Mouse (Mus musculus) right cerebral cortex, postnatal 14 days (tissue): ENCODE measurements around the gene 4930579F01Rik.
A peak's percentile ranks its signal among the peaks of the same experiment; 100 is the strongest.

Source experiments
- DNase-seq: peaks from one replicate; pipeline ENCODE4 v3.0.0; 2022

Gene 4930579F01Rik

GRCm38 (mm10) chr3:138215395-138215989 is 21.9 kb upstream of the 4930579F01Rik start:
- no peak for DNase-seq

GRCm38 (mm10) chr3:138212431-138212951 is 18.9 kb upstream of the 4930579F01Rik start:
- DNase-seq = no peak

DNA sequence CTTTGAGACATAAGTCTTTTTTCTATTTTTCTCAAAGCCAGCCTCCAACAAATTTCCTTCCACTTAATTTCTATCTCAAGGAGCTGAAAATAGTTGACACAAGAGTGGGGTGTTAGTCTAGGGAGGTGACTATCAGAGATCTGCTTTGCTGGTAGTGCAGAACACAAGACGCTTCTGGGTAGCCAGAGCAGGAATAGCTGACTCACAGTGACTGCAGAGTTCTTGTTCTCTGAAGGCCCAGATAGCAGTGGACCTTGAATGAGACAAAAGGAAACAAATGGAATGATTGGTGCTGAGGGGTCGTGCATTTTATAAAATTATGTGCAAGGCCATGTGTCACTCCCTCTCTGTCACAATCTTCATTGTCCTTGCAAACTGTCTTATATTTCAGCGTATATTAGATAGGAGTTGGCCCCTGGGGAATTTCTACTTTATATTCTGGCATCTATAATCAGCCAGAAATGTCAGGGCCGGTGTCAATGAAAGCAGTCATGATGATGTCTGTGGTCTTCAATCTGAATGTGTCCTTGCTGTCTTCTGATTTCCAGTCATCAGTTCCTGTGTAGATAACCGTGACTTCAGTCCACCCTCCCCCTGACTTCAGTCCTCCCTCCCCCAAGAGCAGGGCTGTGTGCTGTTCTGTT is 16.9 kb upstream of the 4930579F01Rik start:
- DNase-seq = no peak

DNA sequence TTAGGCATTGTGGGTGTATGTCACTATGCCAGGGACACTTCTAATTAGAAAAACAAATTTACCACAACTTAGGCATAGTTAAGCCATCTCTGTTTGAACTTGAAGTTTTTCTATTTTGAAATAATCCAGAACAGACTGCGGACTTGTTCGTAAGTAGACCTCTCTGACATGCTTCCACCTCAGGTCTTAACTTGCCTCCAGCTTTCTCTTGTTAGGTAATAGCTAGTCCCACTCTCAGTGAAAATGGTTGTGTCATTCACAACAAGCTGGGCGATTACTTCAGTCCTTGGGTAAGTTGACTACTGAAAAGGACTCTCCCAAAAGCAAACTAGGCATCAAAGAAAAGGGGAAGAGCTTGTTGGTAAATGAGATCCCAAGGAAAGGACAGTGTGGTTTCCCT is 15.2 kb upstream of the 4930579F01Rik start:
- DNase-seq = no peak

DNA sequence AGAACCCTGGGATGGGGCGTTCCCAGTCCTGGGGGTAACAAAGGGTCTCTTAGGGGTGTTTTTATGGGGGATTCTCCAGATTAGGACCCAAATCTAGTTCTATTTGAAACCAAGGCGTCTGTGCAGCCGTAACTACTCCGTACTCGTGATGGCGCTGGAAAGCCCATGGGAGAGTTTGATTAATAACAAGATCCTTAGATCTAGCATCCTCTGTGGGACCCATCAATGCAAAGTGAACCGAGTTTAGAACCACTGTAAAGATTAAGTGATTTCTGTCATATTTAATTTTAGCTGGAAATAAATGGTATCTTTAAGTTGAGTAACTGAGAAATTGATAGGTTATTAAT is 5.1 kb upstream of the 4930579F01Rik start:
- DNase-seq = no peak

- peak; percentile 94 for DNase-seq
Measured at GRCm38 (mm10) chr3:138197973-138198721, 4.5 kb upstream of the 4930579F01Rik start.

DNA sequence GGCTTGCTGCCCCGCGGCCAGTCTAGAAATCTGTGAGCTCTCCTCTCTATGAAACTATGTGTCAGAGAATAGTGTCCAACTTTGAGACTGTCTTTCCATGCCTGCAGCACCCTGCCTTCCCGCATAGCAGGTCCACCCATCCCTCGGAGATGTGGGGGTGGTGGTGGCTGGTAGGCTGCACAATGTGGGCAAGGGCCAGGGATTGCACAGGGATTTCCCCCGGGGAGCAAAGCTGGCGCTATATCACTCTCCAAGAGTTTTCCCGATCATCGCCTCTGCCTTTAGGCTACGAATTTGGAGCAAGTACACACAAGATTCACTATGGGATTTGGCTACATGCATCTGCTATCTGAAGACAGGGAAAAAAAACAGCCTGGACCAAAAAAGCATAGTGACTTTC is 3.9 kb upstream of the 4930579F01Rik start:
- DNase-seq = no peak

DNA sequence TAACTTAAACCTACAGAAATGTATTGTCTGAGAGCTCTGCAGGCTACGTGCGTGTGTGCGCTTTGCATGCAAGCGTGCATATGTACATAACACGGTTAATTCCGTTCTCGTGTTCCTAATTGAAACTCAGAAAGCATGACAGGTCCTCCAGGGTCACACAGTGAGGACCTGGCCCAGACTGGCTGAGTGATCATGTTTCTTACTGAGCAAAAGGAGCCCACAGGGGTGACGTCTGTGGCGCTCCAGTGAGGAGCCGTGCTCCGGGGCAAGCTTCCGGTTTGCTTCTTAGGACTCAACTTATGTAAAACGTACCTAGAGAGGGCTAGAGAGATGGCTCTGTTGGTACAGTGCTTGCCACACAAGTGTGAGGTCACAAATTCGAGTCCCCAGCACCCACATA is 3.5 kb upstream of the 4930579F01Rik start:
- DNase-seq = no peak

- DNase-seq = no peak
Measured at GRCm38 (mm10) chr3:138192260-138192659, 1.4 kb downstream of the 4930579F01Rik start.

- no peak for DNase-seq
Measured at GRCm38 (mm10) chr3:138185995-138186930, 7.4 kb downstream of the 4930579F01Rik start.

DNA sequence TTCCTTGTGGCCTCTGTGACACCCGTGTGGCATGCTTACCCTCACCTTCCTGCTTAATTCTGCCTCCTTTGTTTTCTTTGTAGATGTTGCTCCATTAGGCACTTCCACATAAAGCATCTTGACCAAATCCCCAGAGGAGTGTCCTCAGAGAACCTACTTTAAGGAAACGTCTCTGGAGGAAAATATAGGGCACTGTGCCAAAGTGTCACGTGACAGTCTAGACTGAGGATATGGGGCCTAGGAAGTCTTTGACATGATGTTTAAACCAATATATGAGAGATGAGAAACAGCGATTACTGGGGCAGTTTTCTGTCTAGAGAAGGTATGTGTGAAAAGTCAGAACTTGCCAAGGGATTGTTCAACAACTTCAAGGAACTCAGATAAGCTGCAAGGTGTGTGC is 8.3 kb downstream of the 4930579F01Rik start:
- DNase-seq = no peak

DNA sequence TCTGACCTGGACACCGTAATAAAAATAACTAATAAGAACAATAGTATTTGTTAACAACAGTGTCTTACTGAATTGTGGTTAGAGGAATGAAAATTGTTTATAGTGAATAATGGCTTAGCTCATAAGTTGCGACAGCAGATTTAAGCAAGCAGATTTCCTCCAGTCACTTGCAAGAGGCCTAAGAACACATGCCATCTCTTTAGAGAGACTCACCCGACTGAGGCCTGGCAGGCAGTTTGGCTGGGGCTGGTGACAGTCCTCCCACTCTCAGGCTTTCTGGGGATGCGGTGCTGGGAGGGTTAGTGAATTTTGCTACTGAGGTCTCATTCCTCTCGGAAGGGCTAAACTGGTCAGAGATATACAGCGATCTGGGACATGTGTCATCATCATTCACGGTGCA is 10.3 kb downstream of the 4930579F01Rik start:
- DNase-seq = no peak

DNA sequence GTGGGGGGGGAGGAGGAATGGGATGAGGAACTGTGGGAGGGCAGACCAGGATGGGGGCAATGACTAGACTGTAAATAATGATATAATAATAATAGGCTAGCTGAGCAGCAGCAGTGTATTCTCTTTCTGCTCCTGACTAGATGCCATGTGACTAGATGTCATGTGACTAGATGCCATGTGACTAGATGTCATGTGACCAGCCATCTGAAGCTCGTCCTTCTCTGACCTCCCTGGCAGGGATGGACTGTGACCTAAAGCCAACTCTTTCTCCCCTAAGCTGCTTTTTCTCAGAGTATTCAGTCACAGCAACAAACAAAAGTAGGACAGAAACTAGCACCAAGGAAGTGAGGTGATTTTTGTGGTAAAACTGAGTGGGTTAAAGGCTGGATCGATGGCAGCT is 11.6 kb downstream of the 4930579F01Rik start:
- DNase-seq = no peak

DNA sequence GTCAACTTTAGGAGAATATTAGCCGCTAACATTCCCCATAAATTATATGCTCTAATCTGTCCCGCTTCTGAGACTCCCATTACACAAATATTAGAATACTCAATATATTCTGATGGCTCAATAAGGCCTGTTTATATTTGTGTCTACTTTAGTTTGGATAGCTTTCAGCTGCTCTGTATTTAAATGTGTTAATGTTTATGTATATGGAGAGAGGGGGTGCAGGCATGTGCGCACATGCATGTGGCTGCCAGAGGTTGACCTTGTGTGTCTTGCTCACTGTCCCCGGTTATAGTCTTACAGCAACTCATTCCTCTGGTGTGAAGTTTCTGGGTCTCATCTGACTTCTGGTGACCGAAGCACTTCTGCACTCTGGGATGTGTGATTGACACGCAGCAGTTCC is 18.1 kb downstream of the 4930579F01Rik start:
- no peak for DNase-seq

DNA sequence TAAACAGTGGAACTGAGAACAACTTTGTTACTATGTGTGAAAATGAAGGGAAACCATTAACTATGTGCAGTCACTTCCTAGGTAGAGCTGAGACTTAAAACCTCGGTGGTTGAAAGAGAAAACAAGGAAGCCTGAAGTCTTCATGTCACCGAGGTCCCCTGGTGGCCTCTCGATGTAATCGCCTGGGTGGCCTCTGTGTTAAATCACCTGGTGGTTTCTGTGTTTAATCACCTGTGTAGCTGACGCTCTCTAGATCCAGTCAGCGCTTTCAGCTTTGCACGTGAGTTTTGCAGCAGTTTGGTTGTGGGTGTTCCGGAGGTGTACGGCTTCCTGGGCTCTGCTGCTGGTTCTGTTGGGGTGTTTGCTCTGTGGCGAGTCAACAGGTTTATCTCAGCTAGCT is 20.3 kb downstream of the 4930579F01Rik start:
- DNase-seq = no peak

DNA sequence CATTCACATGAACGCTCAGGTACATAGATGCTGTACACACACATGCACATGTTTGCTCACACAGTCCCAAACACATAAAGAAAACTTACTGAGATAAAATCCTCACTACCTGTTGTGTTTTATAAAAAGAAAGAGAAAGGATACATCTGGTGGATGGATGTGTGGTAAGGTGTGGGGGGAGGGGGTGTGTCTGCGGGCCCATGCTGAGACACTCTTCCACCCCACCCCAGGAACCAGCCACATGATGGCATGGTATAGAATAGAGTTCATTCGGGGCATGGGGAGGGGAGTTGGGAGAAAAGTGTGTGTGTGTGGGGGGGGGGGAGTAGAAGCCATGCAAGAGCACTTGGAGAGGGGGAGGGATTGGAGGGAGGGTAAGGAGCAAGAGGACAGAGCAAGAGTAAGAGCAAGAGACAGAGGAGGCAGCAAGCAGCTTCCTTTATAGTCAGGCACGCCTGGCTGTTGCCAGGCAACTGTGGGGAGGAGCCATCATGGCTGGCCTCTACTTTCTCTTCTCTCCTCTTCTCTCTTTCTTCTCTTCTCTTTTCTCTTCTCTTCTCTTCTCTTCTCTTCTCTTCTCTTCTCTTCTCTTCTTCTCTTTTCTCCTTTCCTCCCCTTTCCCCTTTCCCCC is 31.0 kb downstream of the 4930579F01Rik start:
- DNase-seq = no peak

DNA sequence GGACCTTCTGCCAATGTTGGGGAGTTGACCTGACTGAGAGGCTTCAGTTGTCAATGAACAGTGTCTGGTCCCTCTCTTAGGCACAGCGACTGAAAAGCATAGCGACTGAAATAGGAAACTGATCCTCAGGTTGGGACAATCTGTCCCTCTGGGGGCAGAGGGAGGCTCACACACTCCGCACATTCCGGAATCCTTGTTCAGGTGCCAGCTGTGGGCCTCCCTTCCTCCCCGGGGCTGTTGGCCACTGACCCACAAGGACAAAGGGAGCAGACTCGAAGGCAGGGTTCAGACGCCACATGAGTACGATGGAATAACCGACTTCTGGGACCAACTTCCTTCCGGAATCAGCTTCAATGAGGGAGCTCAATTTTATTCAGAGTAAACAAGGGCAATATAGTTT is 32.0 kb downstream of the 4930579F01Rik start:
- DNase-seq = no peak

DNA sequence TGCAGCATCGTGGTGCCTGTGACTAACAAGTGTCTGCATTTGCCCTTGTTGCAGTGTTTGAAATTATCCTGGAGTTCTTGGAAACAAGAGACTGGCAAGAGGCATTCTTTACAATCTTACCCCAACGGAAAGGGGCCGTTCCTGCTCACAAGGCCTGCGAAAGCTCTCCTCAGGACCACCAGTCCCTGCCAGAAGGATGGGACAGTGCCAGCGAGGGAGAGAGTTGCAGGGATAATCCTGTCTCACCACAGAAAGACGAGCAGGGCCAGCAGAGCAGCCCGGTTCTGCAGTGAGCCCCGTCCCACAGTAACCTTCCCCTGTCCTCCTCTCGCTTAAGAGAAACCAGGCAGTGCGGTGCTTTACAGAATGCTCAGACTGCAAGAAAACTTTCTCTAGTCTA is 37.0 kb downstream of the 4930579F01Rik start:
- no peak for DNase-seq

DNA sequence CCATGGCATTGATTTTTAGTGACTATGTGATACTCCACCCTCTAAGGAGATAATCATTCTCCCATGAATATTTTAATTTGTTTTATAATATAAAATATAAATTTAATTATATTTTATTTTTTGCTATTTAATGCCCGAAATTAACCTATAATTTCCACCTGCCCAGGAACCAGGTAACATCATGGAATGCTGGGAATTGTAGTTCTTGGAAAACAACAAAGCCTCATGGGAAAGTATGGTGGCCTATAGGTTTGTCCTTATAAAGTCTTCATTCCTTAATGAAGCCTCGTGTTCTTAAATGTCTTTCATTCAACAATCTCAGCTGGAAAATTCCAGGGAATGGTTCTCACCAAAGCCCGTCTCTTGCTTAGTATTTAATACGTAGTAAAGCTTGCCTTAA is 38.6 kb downstream of the 4930579F01Rik start:
- no peak for DNase-seq

DNA sequence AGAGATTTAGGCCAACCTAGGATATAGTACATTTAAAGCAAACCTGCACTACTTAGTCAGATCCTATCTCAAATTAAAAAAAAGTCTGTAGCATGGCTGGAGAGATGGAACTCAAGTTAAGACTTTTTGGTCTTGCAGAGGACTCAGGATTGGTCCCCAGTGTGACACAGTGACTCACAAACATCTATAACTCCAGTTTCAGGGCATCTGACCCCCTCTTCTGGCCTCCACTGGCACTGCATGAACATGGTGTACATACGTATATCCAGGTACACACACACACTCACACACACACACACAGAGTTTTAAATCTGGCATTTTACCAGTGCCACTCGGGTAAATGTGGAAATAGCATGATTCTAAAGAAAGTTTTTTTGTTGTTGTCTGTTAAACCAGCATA is 44.8 kb downstream of the 4930579F01Rik start:
- no peak for DNase-seq

DNA sequence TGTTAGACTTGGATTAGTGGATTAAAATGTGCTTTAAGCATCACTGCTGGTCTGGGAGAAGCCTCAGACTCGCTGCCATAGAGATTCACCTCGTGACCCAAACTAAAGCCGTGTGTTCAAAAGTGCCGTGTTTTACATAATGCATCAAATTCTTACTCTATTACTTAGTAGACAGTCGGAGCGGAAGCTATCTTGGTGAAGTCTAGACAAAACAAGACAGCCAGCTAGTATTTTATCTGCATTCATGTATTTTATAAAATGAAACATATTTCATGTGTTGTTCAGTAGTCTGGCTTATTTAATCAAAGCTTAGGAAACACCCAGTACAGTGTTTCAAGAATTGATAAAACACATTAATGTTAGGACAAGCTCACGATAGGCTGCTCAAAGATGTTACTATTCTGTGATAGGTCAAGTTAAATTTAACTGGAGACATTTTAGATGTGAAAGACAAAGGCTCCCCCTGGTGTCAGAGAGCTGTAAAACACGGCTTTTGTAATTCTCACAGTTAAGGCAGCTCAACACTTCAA is 48.9 kb downstream of the 4930579F01Rik start, which contains the start of gene Mttp:
Gene Mttp, minus strand, starts transcription at position 327 of the 530 bp plus-strand sequence.
- peak; percentile 79 for DNase-seq

- DNase-seq = no peak
Measured at GRCm38 (mm10) chr3:138144060-138144641, 49.5 kb downstream of the 4930579F01Rik start.
